Mouse (Mus musculus) MEL (cell line): ENCODE results near the gene Rps13.

ENCODE experiments used
- CTCF ChIP-seq, 3 experiments: IDR thresholded peaks in 2 of 3; conservative IDR thresholded peaks in 1 of 3; 2 replicates each; pipeline ENCODE4 v1.5.1; 2011 to 2012; ENCODE audit warnings: low read length in 3 of 3, low read depth in 2 of 3, mild to moderate bottlenecking in 2 of 3, improper control_type of control experiment in 1 of 3, inconsistent platforms in 1 of 3, mixed read lengths in 1 of 3, moderate library complexity in 1 of 3; ENCODE audit not compliant: control insufficient read depth in 1 of 3, insufficient read depth in 1 of 3, poor library complexity in 1 of 3, severe bottlenecking in 1 of 3
- EP300 ChIP-seq, 2 experiments: IDR thresholded peaks; 2 replicates each; pipeline ENCODE4 v1.6.1; 2011; ENCODE audit warnings: improper control_type of control experiment in 2 of 2, low read length in 2 of 2, low read depth in 1 of 2, mild to moderate bottlenecking in 1 of 2
- GABPA ChIP-seq: IDR thresholded peaks from 2 replicates; pipeline ENCODE4 v1.6.1; 2012; ENCODE audit warnings: low read depth, mild to moderate bottlenecking, inconsistent platforms, low read length, improper control_type of control experiment, moderate library complexity
- HCFC1 ChIP-seq: IDR thresholded peaks from 2 replicates; pipeline ENCODE4 v1.6.1; 2012; ENCODE audit warnings: low read depth, mild to moderate bottlenecking, inconsistent platforms, low read length, improper control_type of control experiment, moderate library complexity
- MAZ ChIP-seq: IDR thresholded peaks from 2 replicates; pipeline ENCODE4 v1.6.1; 2012; ENCODE audit warnings: low read depth, mild to moderate bottlenecking, inconsistent platforms, low read length, improper control_type of control experiment
- MYB ChIP-seq: IDR thresholded peaks from 2 replicates; pipeline ENCODE4 v1.6.1; 2011; ENCODE audit warnings: mild to moderate bottlenecking, low read depth, low read length, improper control_type of control experiment
- MYC ChIP-seq: IDR thresholded peaks from 2 replicates; pipeline ENCODE4 v1.6.1; 2011; ENCODE audit warnings: low read depth, mild to moderate bottlenecking, low read length, improper control_type of control experiment, moderate library complexity
- NRF1 ChIP-seq: IDR thresholded peaks from 2 replicates; pipeline ENCODE4 v1.6.1; 2014; ENCODE audit warnings: low read depth, mild to moderate bottlenecking, inconsistent platforms, low read length, improper control_type of control experiment, moderate library complexity; ENCODE audit not compliant: poor library complexity, insufficient read depth, severe bottlenecking
- POLR2A ChIP-seq, 2 experiments: IDR thresholded peaks; 2 replicates each; pipeline ENCODE4 v1.6.1; 2011 to 2012; ENCODE audit warnings: low read length in 2 of 2, mild to moderate bottlenecking in 2 of 2, control low read depth in 1 of 2, improper control_type of control experiment in 1 of 2, low read depth in 1 of 2, moderate library complexity in 1 of 2; ENCODE audit not compliant: control insufficient read depth in 1 of 2, insufficient read depth in 1 of 2, poor library complexity in 1 of 2
- TCF12 ChIP-seq: IDR thresholded peaks from 2 replicates; pipeline ENCODE4 v1.6.1; 2014; ENCODE audit warnings: low read depth, mild to moderate bottlenecking, inconsistent platforms, low read length, improper control_type of control experiment, moderate library complexity
- USF1 ChIP-seq: IDR thresholded peaks from 2 replicates; pipeline ENCODE4 v1.6.1; 2014; ENCODE audit warnings: low read depth, mild to moderate bottlenecking, inconsistent platforms, low read length, improper control_type of control experiment, moderate library complexity

- TF ChIP-seq MYC (no peak), CTCF (IDR thresholded peaks at IDR 0.05 in 2 of 3, conservative IDR thresholded peaks at IDR 0.05 in 1 of 3; ENCODE audit: control insufficient read depth in 1 of 3, insufficient read depth in 1 of 3, low read depth in 2 of 3, low read length in 3 of 3, poor library complexity in 1 of 3, severe bottlenecking in 1 of 3) (peak; percentile 66 to 94 (median 94)), MAZ (no peak), HCFC1 (no peak), TCF12 (no peak), POLR2A (IDR thresholded peaks at IDR 0.05; ENCODE audit: control insufficient read depth in 1 of 2, insufficient read depth in 1 of 2, low read depth in 1 of 2, low read length in 2 of 2, poor library complexity in 1 of 2) (no peak), GABPA (no peak), EP300 (IDR thresholded peaks at IDR 0.05; ENCODE audit: low read depth in 1 of 2, low read length in 2 of 2) (no peak), MYB (no peak), NRF1 (no peak), USF1 (no peak)
These were observed 10.5 kb downstream of the Rps13 start for GRCm38 (mm10) chr7:116323331-116323964.
